Mouse (Mus musculus): Measurements from ENCODE around the gene Nup160. TPM values are rescaled to one million over a fixed set of nuclear protein-coding genes. Genes with fewer than 3 reads are reported as not detected.
A peak's percentile ranks its signal among the peaks of the same experiment; 100 is the strongest.

Nup160 gene
- total RNA-seq, 1 experiment from 2014 or later: 28.5 TPM

- peak; percentile 99 for DNase-seq
These were observed 68.2 kb downstream of the Nup160 start, which contains the start of gene Fnbp4 for GRCm38 (mm10) chr2:90745053-90745678. TSS of gene Fnbp4 (plus strand) at chr2:90745370.

GRCm38 (mm10) chr2:90745740-90746537 is 68.9 kb downstream of the Nup160 start:
- peak; percentile 67 for DNase-seq

- peak; percentile 35 for DNase-seq
These were observed 69.5 kb downstream of the Nup160 start for GRCm38 (mm10) chr2:90746538-90746865.

- no peak for DNase-seq
These were observed 70.1 kb downstream of the Nup160 start for GRCm38 (mm10) chr2:90747131-90747530.

- DNase-seq: no peak
These were observed 72.9 kb downstream of the Nup160 start for GRCm38 (mm10) chr2:90749676-90750459.

GRCm38 (mm10) chr2:90753565-90753964 is 76.5 kb downstream of the Nup160 start:
- DNase-seq: no peak

GRCm38 (mm10) chr2:90754188-90754587 is 77.2 kb downstream of the Nup160 start:
- no peak for DNase-seq

GRCm38 (mm10) chr2:90765123-90765522 is 88.1 kb downstream of the Nup160 start:
- no peak for DNase-seq

- DNase-seq: no peak
These were observed 104.3 kb downstream of the Nup160 start for GRCm38 (mm10) chr2:90781323-90781722.

GRCm38 (mm10) chr2:90781938-90782337 is 104.9 kb downstream of the Nup160 start:
- no peak for DNase-seq

GRCm38 (mm10) chr2:90782458-90782857 is 105.4 kb downstream of the Nup160 start, which contains the start of gene Agbl2:
TSS of gene Agbl2 (plus strand) at chr2:90782727.
- peak; percentile 59 for DNase-seq

- DNase-seq: peak; percentile 57
These were observed 106.0 kb downstream of the Nup160 start for GRCm38 (mm10) chr2:90782901-90783486.

Other genes starting within 250 kb of the Nup160 start
- 23.7 and 23.9 TPM in 2 replicates for gene Ptprj, start 96.6 kb upstream of the Nup160 start, total RNA-seq (2021)
- 54.3 and 60.8 TPM in 2 replicates for gene Fnbp4, start 68.2 kb downstream of the Nup160 start, total RNA-seq (2021)
- 0.98 and 1.5 TPM in 2 replicates for gene Agbl2, start 105.5 kb downstream of the Nup160 start, total RNA-seq (2021)
- 416 and 423 TPM in 2 replicates for gene Mtch2, start 169.9 kb downstream of the Nup160 start, total RNA-seq (2021)
- 2.3 and 2.8 TPM in 2 replicates for gene C1qtnf4, start 208.6 kb downstream of the Nup160 start, total RNA-seq (2021)
- 26.5 and 29.4 TPM in 2 replicates for gene Kbtbd4, start 227.5 kb downstream of the Nup160 start, total RNA-seq (2021)
- gene Ndufs3, start 227.6 kb downstream of the Nup160 start, total RNA-seq (2021): 551 and 591 TPM in 2 replicates

Data from adrenal gland, postnatal 14 days (tissue).